Mouse (Mus musculus): ENCODE measurements around the gene Gucy2d. TPM values are rescaled to one million over a fixed set of nuclear protein-coding genes. Genes with fewer than 3 reads are reported as not detected.

Gene Gucy2d
- polyA plus RNA-seq, 1 experiment from 2014 or later: not detected

- Histone ChIP-seq H3K9ac (replicated peaks; ENCODE audit: low read length) (no peak overlapping the region), H3K4me1 (ENCODE audit: insufficient read depth, low read length) (peaks cover 26% of the 10 kb centered on the region), H3K27ac (ENCODE audit: low read length) (peak overlapping the region; percentile 73), H3K4me2 (replicated peaks; ENCODE audit: low read depth, low read length) (no peak overlapping the region), H3K9me3 (ENCODE audit: low read length) (no peaks in the 10 kb centered on the region), H3K4me3 (ENCODE audit: low read length) (no peak overlapping the region), H3K27me3 (ENCODE audit: insufficient read depth, low read length) (no peaks in the 10 kb centered on the region), H3K36me3 (ENCODE audit: insufficient read depth, low read length) (no peaks in the 10 kb centered on the region)
- ATAC-seq (ENCODE audit: low FRiP score, low TSS enrichment): no peak
- 62% methylated on average over 6 of the region's 6 CpGs for WGBS
Observed at GRCm38 (mm10) chr7:98524869-98525699, 84.9 kb downstream of the Gucy2d start.

Other genes with a start within 250 kb of the Gucy2d start
- gene B3gnt6, start 240.9 kb upstream of the Gucy2d start, polyA plus RNA-seq (2015; fragmentation: Nextera tagmentation; extraction: Ambion mirVana): 0.06 and 0.09 TPM in 2 replicates
- gene Acer3, start 119.2 kb upstream of the Gucy2d start, polyA plus RNA-seq (2015; fragmentation: Nextera tagmentation; extraction: Ambion mirVana): 27.4 and 32.3 TPM in 2 replicates
- 7.3 and 9.9 TPM in 2 replicates for gene Tsku, start 79.1 kb upstream of the Gucy2d start, polyA plus RNA-seq (2015; fragmentation: Nextera tagmentation; extraction: Ambion mirVana)
- gene Lrrc32, start 48.9 kb downstream of the Gucy2d start, polyA plus RNA-seq (2015; fragmentation: Nextera tagmentation; extraction: Ambion mirVana): 15.3 and 17.9 TPM in 2 replicates
- gene Emsy, start 216.4 kb downstream of the Gucy2d start, polyA plus RNA-seq (2015; fragmentation: Nextera tagmentation; extraction: Ambion mirVana): 29.1 and 39.4 TPM in 2 replicates

Measured in kidney, embryonic 16.5 days (tissue).